Mouse (Mus musculus) hindbrain, embryonic 10.5 days (tissue): ENCODE data around the gene Peli1. TPM values are rescaled to one million over a fixed set of nuclear protein-coding genes. Genes with fewer than 3 reads are reported as not detected.
"Not testable (repeated sequence)": the region's sequence is repeated elsewhere in the genome, so short reads cannot be mapped to it uniquely, and the experiment has no call there.

Experiments used
- DNase-seq: peaks from one replicate; pipeline ENCODE4 v3.0.0-alpha.2; 2017; ENCODE audit warnings: low spot score
- H3K27ac ChIP-seq: fragments of 300-500 bp; sonication (generic); 2 replicates; pipeline ENCODE4 v1.5.1; 2016; ENCODE audit warnings: mild to moderate bottlenecking, moderate library complexity
- H3K27me3 ChIP-seq: fragments of 300-500 bp; sonication (generic); 2 replicates; pipeline ENCODE4 v1.6.1; 2016; ENCODE audit warnings: mild to moderate bottlenecking; ENCODE audit not compliant: poor library complexity, insufficient read depth, severe bottlenecking
- H3K36me3 ChIP-seq: fragments of 300-500 bp; sonication (generic); 2 replicates; pipeline ENCODE4 v1.6.1; 2016; ENCODE audit warnings: mild to moderate bottlenecking, moderate library complexity
- H3K4me1 ChIP-seq: fragments of 300-500 bp; sonication (generic); replicated peaks from 2 replicates; pipeline ENCODE4 v1.6.1; 2016; ENCODE audit warnings: mild to moderate bottlenecking
- H3K4me3 ChIP-seq: fragments of 300-500 bp; sonication (generic); 2 replicates; pipeline ENCODE4 v1.5.1; 2016; ENCODE audit warnings: mild to moderate bottlenecking, moderate library complexity
- H3K9me3 ChIP-seq: fragments of 300-500 bp; sonication (generic); 2 replicates; pipeline ENCODE4 v1.6.1; 2016; ENCODE audit warnings: mild to moderate bottlenecking, moderate library complexity
- WGBS: fragments of 180-500 bp; shearing (Covaris S2); methylation state at CpG from one replicate; pipeline ENCODE4 v1.1.7; 2016; 5-methylcytosine and 5-hydroxymethylcytosine counted together
- polyA plus RNA-seq: library from polyadenylated mRNA; unstranded; fragments of >200 nt; fragmentation: Nextera tagmentation; extraction: Ambion mirVana; gene quantifications from 2 replicates; pipeline ENCODE4 v1.2.1, GENCODE M21; 2016

Gene Peli1
- polyA plus RNA-seq, 1 experiment from 2014 or later: 75.9 TPM

- DNase-seq: no peak
- Histone ChIP-seq H3K4me3 (no peak overlapping the region), H3K4me1 (no peaks in the 10 kb centered on the region), H3K27me3 (no peaks in the 10 kb centered on the region), H3K27ac (no peak overlapping the region), H3K9me3 (no peaks in the 10 kb centered on the region), H3K36me3 (no peaks in the 10 kb centered on the region)
- 92% methylated on average over 2 of the region's 2 CpGs for WGBS
Measured at GRCm38 (mm10) chr11:21181616-21182015, 90.5 kb downstream of the Peli1 start.

- DNase-seq: no peak
- Histone ChIP-seq H3K4me3 (no peak overlapping the region), H3K27me3 (no peaks in the 10 kb centered on the region), H3K9me3 (no peaks in the 10 kb centered on the region), H3K4me1 (no peaks in the 10 kb centered on the region), H3K36me3 (no peaks in the 10 kb centered on the region), H3K27ac (no peak overlapping the region)
- WGBS: 61% methylated on average over 1 of the region's 1 CpGs
Measured at GRCm38 (mm10) chr11:21182709-21183108, 91.6 kb downstream of the Peli1 start.

- not testable (repeated sequence) for H3K27me3 ChIP-seq, H3K36me3 ChIP-seq, H3K4me1 ChIP-seq, DNase-seq, H3K27ac ChIP-seq, H3K4me3 ChIP-seq
- H3K9me3 ChIP-seq: peaks cover 13% of the 10 kb centered on the region; the same call in 1 of the 2 replicates
- 94% methylated on average over 8 of the region's 8 CpGs for WGBS
Measured at GRCm38 (mm10) chr11:21191821-21192220, 100.7 kb downstream of the Peli1 start.

GRCm38 (mm10) chr11:21194851-21195250 is 103.8 kb downstream of the Peli1 start:
- H3K4me1 ChIP-seq: no peaks in the 10 kb centered on the region
- 87% methylated on average over 3 of the region's 3 CpGs for WGBS
- no peaks in the 10 kb centered on the region for H3K36me3 ChIP-seq
- no peak overlapping the region for H3K27ac ChIP-seq
- no peak for DNase-seq
- no peak overlapping the region for H3K4me3 ChIP-seq
- peaks cover 7% of the 10 kb centered on the region; the same call in 1 of the 2 replicates for H3K9me3 ChIP-seq
- no peaks in the 10 kb centered on the region for H3K27me3 ChIP-seq

Other genes with a start within 250 kb of the Peli1 start
- 9.8 and 10.1 TPM in 2 replicates for gene Vps54, start 148.0 kb downstream of the Peli1 start, polyA plus RNA-seq